Mouse (Mus musculus) embryonic fibroblast, embryonic 13.5 days (primary cell): ENCODE data around the gene Zfyve27.
A peak's percentile ranks its signal among the peaks of the same experiment; 100 is the strongest.

Source experiments
- CTCF ChIP-seq: IDR thresholded peaks from 2 replicates; pipeline ENCODE4 v1.5.1; 2011; ENCODE audit warnings: mild to moderate bottlenecking, control low read depth, low read length, moderate library complexity, borderline replicate concordance; ENCODE audit not compliant: insufficient read depth
- POLR2A ChIP-seq: IDR thresholded peaks from 2 replicates; pipeline ENCODE4 v1.6.1; 2011; ENCODE audit warnings: low read depth, mild to moderate bottlenecking, control low read depth, low read length, moderate library complexity

DNA sequence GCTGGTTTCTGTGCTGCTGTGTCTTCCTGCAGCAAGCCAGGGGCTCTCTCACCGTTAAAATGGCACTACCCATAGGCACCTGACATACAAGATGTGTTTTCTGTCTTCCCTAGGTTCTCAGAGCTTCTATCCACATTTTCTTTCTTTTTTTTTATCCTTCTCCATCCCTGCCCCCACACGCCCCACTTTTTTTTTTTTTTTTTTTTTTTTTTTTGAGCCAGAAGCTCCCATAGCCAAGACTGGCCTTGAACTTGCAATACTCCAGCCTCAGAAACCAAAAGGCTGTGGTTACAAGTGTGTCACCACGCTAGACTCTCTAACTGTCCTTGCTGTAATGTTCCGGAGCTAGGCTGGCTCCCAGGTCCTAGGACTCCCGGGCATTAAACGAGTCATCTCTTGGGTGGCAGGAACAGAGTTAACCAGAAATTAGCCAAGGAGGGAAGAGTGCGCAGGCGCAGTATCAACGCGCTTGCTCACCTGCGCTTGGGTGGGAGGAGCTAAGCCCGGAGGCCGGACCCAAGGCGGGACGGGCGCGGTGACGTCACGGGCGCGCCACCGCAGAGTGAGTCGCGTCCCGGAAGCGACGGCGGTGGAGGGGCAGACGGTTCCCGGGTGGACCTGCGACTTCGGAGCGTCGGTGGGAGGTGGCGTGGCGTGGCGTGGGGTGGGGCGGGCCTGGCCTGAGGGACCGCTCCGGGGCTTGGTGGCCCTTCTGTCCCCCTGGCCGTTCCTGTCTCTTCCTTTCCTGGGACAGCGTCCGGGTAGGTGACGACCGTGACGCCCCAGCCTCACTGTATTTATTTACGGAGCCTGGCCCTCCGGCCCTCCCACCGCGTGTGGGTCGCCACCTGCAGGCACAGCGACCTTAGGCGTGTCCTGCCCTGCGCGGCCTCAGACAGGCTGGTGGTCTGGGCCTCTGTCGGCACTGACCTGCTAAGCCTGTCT, 6.5 kb downstream of the Zfyve27 start:
- TF ChIP-seq POLR2A (peak; percentile 86), CTCF (no peak)
